Comparison of ENCODE assay signal across 12 mouse cellular contexts in the genomic region with DNA sequence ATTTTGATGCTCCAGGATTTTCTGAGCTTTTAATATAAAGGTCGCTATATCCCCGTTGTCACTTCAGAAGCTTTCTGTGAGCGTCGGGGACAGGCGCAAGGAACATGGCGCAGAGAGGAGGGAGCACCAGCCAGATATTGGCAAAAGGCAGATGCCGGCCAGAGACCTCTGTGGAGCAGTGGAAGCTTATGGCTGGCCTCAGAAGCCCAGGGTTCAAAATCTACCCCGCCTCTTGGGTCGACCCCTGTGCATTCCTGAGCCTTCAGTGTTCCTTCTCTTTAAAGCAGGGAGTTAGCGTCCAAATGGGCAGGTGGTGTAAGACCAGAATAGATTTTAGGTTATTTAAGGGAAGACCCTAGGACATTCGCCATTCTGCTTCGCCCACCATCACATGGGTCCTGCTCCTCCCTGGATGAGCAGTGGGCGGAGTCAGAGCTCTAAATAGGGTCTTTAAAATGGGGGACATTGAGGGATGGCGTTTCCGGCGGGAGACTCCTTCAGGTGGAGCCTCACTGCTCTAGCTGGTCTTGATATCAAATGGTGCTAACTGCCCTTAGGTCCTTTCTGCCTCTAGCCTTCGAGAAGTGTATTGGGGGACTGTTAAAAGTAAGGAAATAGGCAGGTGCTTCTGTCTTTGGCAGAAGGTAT. TPM values are rescaled to one million over a fixed set of nuclear protein-coding genes. Genes with fewer than 3 reads are reported as not detected.
DNase-seq lines count a peak whose midpoint lies in the region; ATAC-seq and TF ChIP-seq lines count a peak whose summit lies in the region.
"Had no signal": no experiment of that assay in that cellular context is flagged by ENCODE, and none has a peak within 500 bp of the region (broad histone marks: within the 10 kb centered on the region; RNA-seq: fewer than 3 reads in every experiment).

No protein-coding gene starts in this region.

- H3K4me2 ChIP-seq in heart, embryonic 12.5 days: peak overlapping the region; percentile 69
- peak overlapping the region; percentile 58 for H3K4me2 ChIP-seq in forebrain, embryonic 11.5 days (ENCODE audit: low read depth, low read length, severe bottlenecking)
- H3K4me2 ChIP-seq in limb, embryonic 14.5 days (replicated peaks; ENCODE audit: low read depth, low read length, severe bottlenecking): peak overlapping the region; percentile 53

- no peak for DNase-seq in heart, postnatal 36 days
- DNase-seq in forebrain, embryonic 11.5 days (ENCODE audit: low spot score): no peak
- DNase-seq in limb, embryonic 14.5 days (ENCODE audit: low spot score): no peak
- DNase-seq in urinary bladder, postnatal 4 days (ENCODE audit: low spot score in 2 of 2): no peak
- no peak for DNase-seq in thymus, postnatal 36 days
- no peak for DNase-seq in kidney, adult 8-10 months
- DNase-seq: thymus, adult 18-20 months had no signal

- H3K27me3 ChIP-seq in heart, embryonic 12.5 days (replicated peaks): peaks cover 59% of the 10 kb centered on the region
- H3K27me3 ChIP-seq in ES-Bruce4 (ENCODE audit: control insufficient read depth, insufficient read depth, low read length, poor library complexity, severe bottlenecking): no peaks in the 10 kb centered on the region
- H3K27me3 ChIP-seq in forebrain, embryonic 11.5 days (ENCODE audit: control insufficient read depth, insufficient read depth, low read length): no peaks in the 10 kb centered on the region
- H3K27me3 ChIP-seq in limb, embryonic 14.5 days (ENCODE audit: control insufficient read depth, insufficient read depth, low read length): 0 out of 2 replicates have a peak, but pooled peaks cover 2% of the 10 kb centered on the region

- H3K9me3 ChIP-seq in heart, embryonic 12.5 days (replicated peaks): no peaks in the 10 kb centered on the region
- no peaks in the 10 kb centered on the region for H3K9me3 ChIP-seq in ES-Bruce4 (replicated peaks; ENCODE audit: control insufficient read depth, insufficient read depth, low read length, poor library complexity, severe bottlenecking)
- H3K9me3 ChIP-seq in forebrain, embryonic 11.5 days (ENCODE audit: control insufficient read depth, low read length): no peaks in the 10 kb centered on the region
- H3K9me3 ChIP-seq in limb, embryonic 14.5 days (ENCODE audit: control insufficient read depth, low read length): no peaks in the 10 kb centered on the region

- intact Hi-C loops in heart, postnatal 36 days (cut with DNase I): no loop called here

- no peak for TF ChIP-seq EP300 in ES-Bruce4 (IDR thresholded peaks at IDR 0.05; ENCODE audit: insufficient read depth, low read depth, low read length)

- no peaks in the 10 kb centered on the region for H3K36me3 ChIP-seq in heart, embryonic 12.5 days
- H3K36me3 ChIP-seq in ES-Bruce4 (ENCODE audit: control insufficient read depth, insufficient read depth, low read length, poor library complexity, severe bottlenecking): no peaks in the 10 kb centered on the region
- no peaks in the 10 kb centered on the region for H3K36me3 ChIP-seq in forebrain, embryonic 11.5 days (ENCODE audit: control insufficient read depth, insufficient read depth, low read length)
- H3K36me3 ChIP-seq in limb, embryonic 14.5 days (ENCODE audit: control insufficient read depth, insufficient read depth, low read length): no peaks in the 10 kb centered on the region

- H3K9ac ChIP-seq in heart, embryonic 12.5 days: no peak overlapping the region
- H3K9ac ChIP-seq in ES-Bruce4 (ENCODE audit: low read depth, poor library complexity, severe bottlenecking): peak overlapping the region; percentile 17; the same call in 1 of the 2 replicates
- H3K9ac ChIP-seq in forebrain, embryonic 11.5 days (ENCODE audit: low read length): peak overlapping the region; percentile 56
- no peak overlapping the region for H3K9ac ChIP-seq in limb, embryonic 14.5 days (ENCODE audit: low read depth, low read length, severe bottlenecking)

- no peak overlapping the region for H3K27ac ChIP-seq in heart, embryonic 12.5 days (ENCODE audit: poor library complexity, severe bottlenecking)
- H3K27ac ChIP-seq in ES-Bruce4 (ENCODE audit: insufficient read depth, low read length): no peak overlapping the region
- H3K27ac ChIP-seq in forebrain, embryonic 11.5 days (ENCODE audit: low read depth, low read length): peak overlapping the region; percentile 19
- H3K27ac ChIP-seq in limb, embryonic 14.5 days (replicated peaks; ENCODE audit: low read depth, low read length): no peak overlapping the region

- H3K4me1 ChIP-seq in heart, embryonic 12.5 days (replicated peaks): peaks cover 8% of the 10 kb centered on the region
- no peaks in the 10 kb centered on the region for H3K4me1 ChIP-seq in ES-Bruce4 (ENCODE audit: control insufficient read depth, insufficient read depth, low read length)
- peaks cover 4% of the 10 kb centered on the region; the same call in 1 of the 2 replicates for H3K4me1 ChIP-seq in forebrain, embryonic 11.5 days (replicated peaks; ENCODE audit: control insufficient read depth, insufficient read depth, low read length)
- peaks cover 4% of the 10 kb centered on the region; the same call in 1 of the 2 replicates for H3K4me1 ChIP-seq in limb, embryonic 14.5 days (ENCODE audit: control insufficient read depth, insufficient read depth, low read length)

- TF ChIP-seq POLR2A in ES-Bruce4 (IDR thresholded peaks at IDR 0.05; ENCODE audit: insufficient read depth, low read length): no peak
- no peak for TF ChIP-seq POLR2A in limb, embryonic 14.5 days (IDR thresholded peaks at IDR 0.05; ENCODE audit: borderline replicate concordance, extremely low read depth, insufficient read depth, insufficient read length)

- no peak for TF ChIP-seq CTCF in ES-Bruce4 (IDR thresholded peaks at IDR 0.05; ENCODE audit: low read depth, low read length)

- H3K4me3 ChIP-seq in heart, embryonic 12.5 days: peak overlapping the region; percentile 39
- peak overlapping the region; percentile 49 for H3K4me3 ChIP-seq in ES-Bruce4 (ENCODE audit: low read depth, low read length)
- peak overlapping the region; percentile 34 for H3K4me3 ChIP-seq in forebrain, embryonic 11.5 days (ENCODE audit: low read depth, low read length)
- H3K4me3 ChIP-seq in limb, embryonic 14.5 days (replicated peaks; ENCODE audit: low read length): peak overlapping the region; percentile 30

- WGBS in heart, embryonic 12.5 days: 12% methylated on average over 17 of the region's 17 CpGs
- WGBS in forebrain, embryonic 11.5 days: 4% methylated on average over 17 of the region's 17 CpGs
- WGBS in limb, embryonic 14.5 days: 6% methylated on average over 17 of the region's 17 CpGs

- ATAC-seq in heart, embryonic 12.5 days (ENCODE audit: insufficient number of reproducible peaks, low FRiP score): no peak
- ATAC-seq in forebrain, embryonic 11.5 days (replicated peaks; ENCODE audit: low FRiP score): peak; percentile 37; the same call in 1 of the 2 replicates
- ATAC-seq in limb, embryonic 14.5 days (ENCODE audit: low FRiP score, low read depth): no peak

RNA-seq across cellular contexts. Expression of gene Crhr1, which starts 25.7 kb away (rescaled TPM):
- polyA plus RNA-seq in heart, embryonic 12.5 days (2016; fragmentation: Nextera tagmentation; extraction: Ambion mirVana): not detected in 2 replicates
- not detected for total RNA-seq in heart, postnatal 36 days (2021)
- polyA plus RNA-seq in ES-Bruce4 (2011; ENCODE audit: insufficient read depth, insufficient read length, low read depth, missing spikeins): not detected in 2 replicates
- polyA plus RNA-seq in forebrain, embryonic 11.5 days (2014; fragmentation: Nextera tagmentation; extraction: Ambion mirVana): 0.24 TPM in 1 of 2 replicates, not detected in the other
- polyA plus RNA-seq in limb, embryonic 14.5 days (2012; rRNA removed): 0.04 and 0.09 TPM in 2 replicates
- not detected in 2 replicates for polyA plus RNA-seq in limb, embryonic 14.5 days (2014; fragmentation: Nextera tagmentation; extraction: Ambion mirVana)
- total RNA-seq: CH12.LX; hematopoietic stem cell, adult 5-6 weeks; monocyte, adult 5-6 weeks had no signal

RNA-seq across cellular contexts. Expression of gene Sppl2c, which starts 27.7 kb away (rescaled TPM):
- polyA plus RNA-seq in heart, embryonic 12.5 days (2016; fragmentation: Nextera tagmentation; extraction: Ambion mirVana): not detected in 2 replicates
- not detected for total RNA-seq in heart, postnatal 36 days (2021)
- polyA plus RNA-seq in ES-Bruce4 (2011; ENCODE audit: insufficient read depth, insufficient read length, low read depth, missing spikeins): not detected in 2 replicates
- not detected in 2 replicates for polyA plus RNA-seq in forebrain, embryonic 11.5 days (2014; fragmentation: Nextera tagmentation; extraction: Ambion mirVana)
- not detected in 2 replicates for polyA plus RNA-seq in limb, embryonic 14.5 days (2012; rRNA removed)
- polyA plus RNA-seq in limb, embryonic 14.5 days (2014; fragmentation: Nextera tagmentation; extraction: Ambion mirVana): not detected in 2 replicates
- total RNA-seq: CH12.LX; hematopoietic stem cell, adult 5-6 weeks; monocyte, adult 5-6 weeks had no signal

Comparison
In these comparisons a context has a peak if more than half of its experiments do, and no peak if none do; other contexts are left out.
1. H3K9ac ChIP-seq: peak in ES-Bruce4 (single experiment) and forebrain, embryonic 11.5 days (single experiment); none in heart, embryonic 12.5 days (single experiment) and limb, embryonic 14.5 days (single experiment).
2. Peak in every context shown above with its lines, with median percentiles within 50 percentile points of each other: H3K4me2 ChIP-seq and H3K4me3 ChIP-seq.